Mouse (Mus musculus): Measurements from ENCODE around the gene Stoml2.
"Not testable (repeated sequence)": the region's sequence is repeated elsewhere in the genome, so short reads cannot be mapped to it uniquely, and the experiment has no call there.

Gene Stoml2

GRCm38 (mm10) chr4:43004951-43005350 is 26.6 kb downstream of the Stoml2 start:
- DNase-seq (ENCODE audit: low read depth, low spot score), result no peak

- peak; percentile 71 for DNase-seq (ENCODE audit: low read depth, low spot score)
Measured at GRCm38 (mm10) chr4:43002756-43003439, 28.6 kb downstream of the Stoml2 start.

GRCm38 (mm10) chr4:43001272-43001671 is 30.2 kb downstream of the Stoml2 start:
- DNase-seq (ENCODE audit: low read depth, low spot score), result no peak

GRCm38 (mm10) chr4:43000141-43000986 is 31.1 kb downstream of the Stoml2 start, which contains the start of gene Vcp:
Vcp (minus strand) TSS chr4:43000507.
- peak; percentile 99 for DNase-seq (ENCODE audit: low read depth, low spot score)

- peak; percentile 91 for DNase-seq (ENCODE audit: low read depth, low spot score)
Measured at GRCm38 (mm10) chr4:42999451-43000140, 31.9 kb downstream of the Stoml2 start.

- no peak for DNase-seq (ENCODE audit: low read depth, low spot score)
Measured at GRCm38 (mm10) chr4:42998022-42998421, 33.5 kb downstream of the Stoml2 start.

GRCm38 (mm10) chr4:42988296-42988695 is 43.2 kb downstream of the Stoml2 start:
- no peak for DNase-seq (ENCODE audit: low read depth, low spot score)

GRCm38 (mm10) chr4:42980467-42980866 is 51.0 kb downstream of the Stoml2 start:
- DNase-seq (ENCODE audit: low read depth, low spot score), result not testable (repeated sequence)

GRCm38 (mm10) chr4:42978062-42978461 is 53.4 kb downstream of the Stoml2 start:
- DNase-seq (ENCODE audit: low read depth, low spot score), result peak; percentile 39

Measured in A20 (cell line).